Mouse (Mus musculus) spleen, embryonic (tissue): ENCODE measurements around the gene Lrrc27.

Experiments used
- CTCF ChIA-PET: fragments of 350-600 bp; sonication (Branson Sonifier 250); formaldehyde crosslinking; loops from one replicate; lab custom pipeline; 2022; lab: Charles Lee

Lrrc27 gene

GRCm38 (mm10) chr7:139271871-139272270 is 59.1 kb downstream of the Lrrc27 start:
- CTCF ChIA-PET: no interaction called here

- CTCF ChIA-PET: no interaction called here
These were observed 60.0 kb downstream of the Lrrc27 start for GRCm38 (mm10) chr7:139272639-139273396.

GRCm38 (mm10) chr7:139273397-139273719 is 60.6 kb downstream of the Lrrc27 start:
- CTCF ChIA-PET: no interaction called here

- CTCF ChIA-PET: interaction anchor here (0.5 kb wide), 1 partner anchor 77 kb away, joined by 3 read pairs; no protein-coding TSS in a partner anchor
These were observed 62.8 kb downstream of the Lrrc27 start for GRCm38 (mm10) chr7:139275586-139275985.

GRCm38 (mm10) chr7:139276150-139276549 is 63.4 kb downstream of the Lrrc27 start:
- CTCF ChIA-PET: no interaction called here

GRCm38 (mm10) chr7:139277536-139277935 is 64.7 kb downstream of the Lrrc27 start:
- CTCF ChIA-PET: interaction anchor here (0.5 to 0.6 kb wide), 2 partner anchors 44 to 631 kb away, joined by 17 to 21 read pairs; no protein-coding TSS in a partner anchor

GRCm38 (mm10) chr7:139279571-139279970 is 66.8 kb downstream of the Lrrc27 start:
- CTCF ChIA-PET: interaction anchor here (0.7 kb wide), 1 partner anchor 42 kb away, joined by 3 read pairs; no protein-coding TSS in a partner anchor

GRCm38 (mm10) chr7:139280044-139280443 is 67.3 kb downstream of the Lrrc27 start:
- CTCF ChIA-PET: interaction anchor here (0.7 kb wide), 1 partner anchor 42 kb away, joined by 3 read pairs; no protein-coding TSS in a partner anchor

- CTCF ChIA-PET: no interaction called here
These were observed 68.4 kb downstream of the Lrrc27 start for GRCm38 (mm10) chr7:139281195-139281594.

GRCm38 (mm10) chr7:139282037-139282436 is 69.2 kb downstream of the Lrrc27 start:
- CTCF ChIA-PET: interaction anchor here (0.6 kb wide), 2 partner anchors 27 to 83 kb away, joined by 3 read pairs; no protein-coding TSS in a partner anchor

- CTCF ChIA-PET: no interaction called here
These were observed 72.6 kb downstream of the Lrrc27 start for GRCm38 (mm10) chr7:139285295-139285943.

- CTCF ChIA-PET: no interaction called here
These were observed 75.8 kb downstream of the Lrrc27 start for GRCm38 (mm10) chr7:139288540-139288939.
